Mouse (Mus musculus): ENCODE data around the gene Zfp260.

The Zfp260 gene

GRCm38 (mm10) chr7:30129900-30130299 is 35.3 kb downstream of the Zfp260 start:
- DNase-seq = no peak

- DNase-seq = no peak
These were observed 37.8 kb downstream of the Zfp260 start for GRCm38 (mm10) chr7:30132396-30132795.

GRCm38 (mm10) chr7:30136826-30137225 is 42.2 kb downstream of the Zfp260 start:
- peak; percentile 26 to 34 for DNase-seq

- DNase-seq = no peak
These were observed 48.6 kb downstream of the Zfp260 start for GRCm38 (mm10) chr7:30143170-30143554.

GRCm38 (mm10) chr7:30143555-30144209 is 49.1 kb downstream of the Zfp260 start:
- DNase-seq = peak; percentile 75 to 84

- no peak for DNase-seq
These were observed 52.4 kb downstream of the Zfp260 start for GRCm38 (mm10) chr7:30147011-30147410.

- no peak for DNase-seq
These were observed 59.5 kb downstream of the Zfp260 start for GRCm38 (mm10) chr7:30154040-30154439.

GRCm38 (mm10) chr7:30155507-30155906 is 60.9 kb downstream of the Zfp260 start:
- no peak for DNase-seq
